Mouse (Mus musculus): ENCODE data around the gene Timm17a. TPM values are rescaled to one million over a fixed set of nuclear protein-coding genes. Genes with fewer than 3 reads are reported as not detected.

The Timm17a gene
- total RNA-seq, 1 experiment from 2014 or later: 183 TPM

GRCm38 (mm10) chr1:135280646-135281045, 32.9 kb downstream of the Timm17a start:
- DNase-seq: peak; percentile 87

- DNase-seq: no peak
Measured at GRCm38 (mm10) chr1:135271371-135271770, 42.2 kb downstream of the Timm17a start.

- DNase-seq: no peak
Measured at GRCm38 (mm10) chr1:135267663-135268446, 45.7 kb downstream of the Timm17a start.

- no peak for DNase-seq
Measured at GRCm38 (mm10) chr1:135265834-135266233, 47.7 kb downstream of the Timm17a start.

- DNase-seq: no peak
Measured at GRCm38 (mm10) chr1:135263316-135263715, 50.3 kb downstream of the Timm17a start.

- no peak for DNase-seq
Measured at GRCm38 (mm10) chr1:135262329-135262728, 51.2 kb downstream of the Timm17a start.

- no peak for DNase-seq
Measured at GRCm38 (mm10) chr1:135260931-135261330, 52.6 kb downstream of the Timm17a start.

- peak; percentile 80 for DNase-seq
Measured at GRCm38 (mm10) chr1:135259128-135259436, 54.5 kb downstream of the Timm17a start.

- peak; percentile 24 for DNase-seq
Measured at GRCm38 (mm10) chr1:135258380-135259127, 55.0 kb downstream of the Timm17a start, which contains the start of gene Elf3. TSS of gene Elf3 (minus strand) at chr1:135258568.

- DNase-seq: no peak
Measured at GRCm38 (mm10) chr1:135256299-135256698, 57.3 kb downstream of the Timm17a start.

GRCm38 (mm10) chr1:135252854-135253253, 60.7 kb downstream of the Timm17a start:
- no peak for DNase-seq

GRCm38 (mm10) chr1:135251405-135251804, 62.2 kb downstream of the Timm17a start:
- DNase-seq: no peak

- no peak for DNase-seq
Measured at GRCm38 (mm10) chr1:135250706-135251105, 62.9 kb downstream of the Timm17a start.

GRCm38 (mm10) chr1:135248434-135248850, 65.1 kb downstream of the Timm17a start:
- DNase-seq: no peak

Other genes with a start within 250 kb of the Timm17a start
- gene Lgr6, start 208.5 kb downstream of the Timm17a start, total RNA-seq (2021): 2.2 and 2.4 TPM in 2 replicates
- gene Ptpn7, start 181.1 kb downstream of the Timm17a start, total RNA-seq (2021): 1.4 and 1.5 TPM in 2 replicates
- gene Arl8a, start 167.0 kb downstream of the Timm17a start, total RNA-seq (2021): 47.8 and 59.0 TPM in 2 replicates
- gene Gpr37l1, start 146.1 kb downstream of the Timm17a start, total RNA-seq (2021): 0.52 and 0.67 TPM in 2 replicates
- gene Elf3, start 55.2 kb downstream of the Timm17a start, total RNA-seq (2021): 0.21 TPM in 1 of 2 replicates, not detected in the other
- 50.9 and 58.0 TPM in 2 replicates for gene Rnpep, start 29.7 kb downstream of the Timm17a start, total RNA-seq (2021)
- 1.1 and 1.6 TPM in 2 replicates for gene Lmod1, start 11.0 kb upstream of the Timm17a start, total RNA-seq (2021)
- 12.1 and 12.3 TPM in 2 replicates for gene Shisa4, start 61.5 kb upstream of the Timm17a start, total RNA-seq (2021)
- gene Ipo9, start 116.7 kb upstream of the Timm17a start, total RNA-seq (2021): 60.4 and 77.0 TPM in 2 replicates